Mouse (Mus musculus): ENCODE results near the gene Rragd. TPM values are rescaled to one million over a fixed set of nuclear protein-coding genes. Genes with fewer than 3 reads are reported as not detected.
"Not testable (repeated sequence)": the region's sequence is repeated elsewhere in the genome, so short reads cannot be mapped to it uniquely, and the experiment has no call there.

Gene Rragd
- polyA plus RNA-seq, 1 experiment: 14.9 TPM

DNA sequence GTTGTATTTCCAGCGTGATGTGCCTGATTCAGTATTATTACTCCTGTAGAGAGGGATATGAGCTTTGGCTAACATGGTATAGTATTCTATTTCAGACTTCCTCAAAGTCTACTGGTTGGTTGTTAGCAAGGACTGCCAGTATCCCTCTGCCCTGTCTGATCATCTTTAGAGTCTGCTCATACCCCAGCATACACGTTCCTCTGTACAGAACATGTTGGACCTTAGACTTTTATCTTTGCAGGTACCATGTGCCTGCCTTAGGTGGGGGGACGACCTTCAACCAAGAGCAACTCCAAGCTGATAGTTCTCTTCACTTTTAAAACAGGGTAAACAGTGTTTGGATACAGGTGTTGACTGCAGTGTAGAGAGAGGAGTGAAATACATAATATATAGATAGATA lies 19.2 kb downstream of the Rragd start:
- no peak overlapping the region for H3K27ac ChIP-seq (ENCODE audit: insufficient read depth, low read depth, low read length)
- H3K4me1 ChIP-seq (ENCODE audit: control insufficient read depth, insufficient read depth, insufficient read length, low read length): peaks cover 5% of the 10 kb centered on the region; the same call in 1 of the 2 replicates
- 42% methylated on average over 3 of the region's 3 CpGs for WGBS
- H3K27me3 ChIP-seq (ENCODE audit: control insufficient read depth, insufficient read depth, low read length): no peaks in the 10 kb centered on the region
- no peak for TF ChIP-seq POLR2A (IDR thresholded peaks at IDR 0.05; ENCODE audit: low read depth, low read length)
- TF ChIP-seq CTCF (IDR thresholded peaks at IDR 0.05; ENCODE audit: extremely low read depth, insufficient read length, insufficient replicate concordance, low read depth, low read length): no peak
- peaks cover 11% of the 10 kb centered on the region for H3K36me3 ChIP-seq (ENCODE audit: control insufficient read depth, insufficient read depth, low read length)
- no peak overlapping the region for H3K4me3 ChIP-seq (ENCODE audit: low read depth, low read length)

- not testable (repeated sequence) for H3K36me3 ChIP-seq (ENCODE audit: control insufficient read depth, insufficient read depth, low read length); H3K4me3 ChIP-seq (ENCODE audit: low read depth, low read length); H3K4me1 ChIP-seq (ENCODE audit: control insufficient read depth, insufficient read depth, insufficient read length, low read length); H3K27me3 ChIP-seq (ENCODE audit: control insufficient read depth, insufficient read depth, low read length)
- H3K27ac ChIP-seq (ENCODE audit: insufficient read depth, low read depth, low read length): peak overlapping the region; percentile 36; the same call in 1 of the 2 replicates
- 44% methylated on average over 10 of the region's 10 CpGs for WGBS
These were observed 23.0 kb downstream of the Rragd start for GRCm38 (mm10) chr4:33005595-33006470.

DNA sequence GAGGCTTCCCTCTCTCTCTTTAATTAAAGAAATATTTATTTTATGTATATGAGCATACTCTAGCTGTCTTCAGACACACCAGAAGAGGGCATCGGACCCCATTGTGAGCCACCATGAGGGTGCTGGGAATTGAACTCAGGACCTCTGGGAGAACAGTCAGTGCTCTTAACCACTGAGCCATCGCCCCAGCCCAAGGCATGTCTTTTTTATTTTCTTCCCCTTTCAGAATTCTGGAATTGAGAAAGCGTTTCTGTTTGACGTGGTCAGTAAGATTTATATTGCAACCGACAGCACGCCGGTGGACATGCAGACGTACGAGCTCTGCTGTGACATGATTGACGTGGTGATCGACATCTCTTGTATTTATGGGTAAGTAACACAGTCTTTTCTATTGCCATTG lies 24.0 kb downstream of the Rragd start:
- H3K27ac ChIP-seq (ENCODE audit: insufficient read depth, low read depth, low read length): peak overlapping the region; percentile 67
- H3K27me3 ChIP-seq (ENCODE audit: control insufficient read depth, insufficient read depth, low read length): no peaks in the 10 kb centered on the region
- no peak overlapping the region for H3K4me3 ChIP-seq (ENCODE audit: low read depth, low read length)
- H3K4me1 ChIP-seq (ENCODE audit: control insufficient read depth, insufficient read depth, insufficient read length, low read length): peaks cover 9% of the 10 kb centered on the region; the same call in 1 of the 2 replicates
- 84% methylated on average over 11 of the region's 11 CpGs for WGBS
- H3K36me3 ChIP-seq (ENCODE audit: control insufficient read depth, insufficient read depth, low read length): peaks cover 13% of the 10 kb centered on the region
- no peak for TF ChIP-seq POLR2A (IDR thresholded peaks at IDR 0.05; ENCODE audit: low read depth, low read length)
- TF ChIP-seq CTCF (IDR thresholded peaks at IDR 0.05; ENCODE audit: extremely low read depth, insufficient read length, insufficient replicate concordance, low read depth, low read length): no peak

DNA sequence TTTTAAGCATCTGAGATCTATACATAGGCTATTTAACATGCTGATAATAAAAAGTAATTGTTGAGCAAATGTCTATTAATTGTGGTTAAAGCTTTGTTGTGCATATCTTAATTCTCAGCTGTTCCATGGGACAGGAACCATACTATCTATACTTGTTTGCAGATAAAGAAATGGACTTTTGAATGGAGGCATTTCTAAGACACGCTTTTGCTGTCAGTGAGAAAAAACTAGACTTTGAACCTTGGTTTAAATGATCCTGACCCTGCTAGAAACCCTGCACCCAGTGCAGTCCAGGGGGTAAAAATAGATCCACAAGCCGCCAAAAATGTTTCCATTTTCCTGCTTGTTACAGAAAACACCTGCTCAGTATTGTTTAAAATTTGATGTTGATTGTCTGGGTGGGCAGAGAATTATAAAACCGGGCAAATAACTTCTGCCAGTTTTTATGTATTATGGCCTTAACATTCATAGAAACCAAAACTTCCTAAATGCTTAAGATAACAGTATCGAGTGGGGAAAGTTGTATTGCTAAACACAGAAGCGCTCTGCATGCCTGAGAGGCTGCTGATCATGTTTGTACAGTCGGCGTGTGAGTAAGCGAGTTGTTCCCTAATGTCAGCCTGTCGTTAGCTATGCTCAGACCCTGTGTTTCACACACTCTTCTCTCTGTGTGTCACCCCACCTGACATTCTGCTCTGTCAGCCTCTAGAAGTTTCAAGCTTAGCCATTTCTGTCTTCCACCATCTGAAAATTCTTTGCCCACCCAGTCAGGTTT lies 24.8 kb downstream of the Rragd start:
- Histone ChIP-seq H3K4me1 (ENCODE audit: control insufficient read depth, insufficient read depth, insufficient read length, low read length) (peaks cover 7% of the 10 kb centered on the region; the same call in 1 of the 2 replicates), H3K27me3 (ENCODE audit: control insufficient read depth, insufficient read depth, low read length) (no peaks in the 10 kb centered on the region), H3K27ac (ENCODE audit: insufficient read depth, low read depth, low read length) (peak overlapping the region; percentile 67), H3K36me3 (ENCODE audit: control insufficient read depth, insufficient read depth, low read length) (peaks cover 17% of the 10 kb centered on the region), H3K4me3 (ENCODE audit: low read depth, low read length) (no peak overlapping the region)
- TF ChIP-seq POLR2A (IDR thresholded peaks at IDR 0.05; ENCODE audit: low read depth, low read length) (no peak), CTCF (IDR thresholded peaks at IDR 0.05; ENCODE audit: extremely low read depth, insufficient read length, insufficient replicate concordance, low read depth, low read length) (no peak)
- whole genome bisulfite sequencing: 23% methylated on average over 9 of the region's 9 CpGs

GRCm38 (mm10) chr4:33010078-33010477 lies 27.2 kb downstream of the Rragd start:
- Histone ChIP-seq H3K4me1 (ENCODE audit: control insufficient read depth, insufficient read depth, insufficient read length, low read length) (peaks cover 7% of the 10 kb centered on the region; the same call in 1 of the 2 replicates), H3K27ac (ENCODE audit: insufficient read depth, low read depth, low read length) (no peak overlapping the region), H3K36me3 (ENCODE audit: control insufficient read depth, insufficient read depth, low read length) (peaks cover 28% of the 10 kb centered on the region), H3K27me3 (ENCODE audit: control insufficient read depth, insufficient read depth, low read length) (no peaks in the 10 kb centered on the region), H3K4me3 (ENCODE audit: low read depth, low read length) (no peak overlapping the region)
- WGBS: 97% methylated on average over 1 of the region's 1 CpGs
- TF ChIP-seq POLR2A (IDR thresholded peaks at IDR 0.05; ENCODE audit: low read depth, low read length) (no peak), CTCF (IDR thresholded peaks at IDR 0.05; ENCODE audit: extremely low read depth, insufficient read length, insufficient replicate concordance, low read depth, low read length) (no peak)

DNA sequence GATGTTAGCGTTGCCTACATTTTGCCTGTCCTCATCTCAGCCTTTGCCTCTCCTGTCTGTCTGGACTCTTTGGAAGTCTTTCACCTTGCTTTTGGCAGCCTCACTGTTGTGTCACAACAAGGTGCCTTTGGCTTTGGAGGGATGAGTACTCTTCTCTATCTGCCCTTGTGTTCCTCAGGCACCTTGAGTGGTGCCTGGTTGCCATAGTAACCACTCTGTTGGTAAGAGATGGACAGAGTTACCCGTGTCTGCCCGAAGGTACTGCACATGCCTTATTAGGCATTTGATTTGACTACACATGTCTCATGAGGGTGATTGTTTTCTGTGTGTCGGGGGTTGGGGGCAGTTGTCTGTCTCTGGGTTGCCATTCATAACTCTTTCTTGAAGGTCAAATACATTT lies 29.6 kb downstream of the Rragd start:
- Histone ChIP-seq H3K4me1 (ENCODE audit: control insufficient read depth, insufficient read depth, insufficient read length, low read length) (peaks cover 3% of the 10 kb centered on the region; the same call in 1 of the 2 replicates), H3K36me3 (ENCODE audit: control insufficient read depth, insufficient read depth, low read length) (peaks cover 27% of the 10 kb centered on the region), H3K27ac (ENCODE audit: insufficient read depth, low read depth, low read length) (no peak overlapping the region), H3K4me3 (ENCODE audit: low read depth, low read length) (no peak overlapping the region), H3K27me3 (ENCODE audit: control insufficient read depth, insufficient read depth, low read length) (no peaks in the 10 kb centered on the region)
- TF ChIP-seq CTCF (IDR thresholded peaks at IDR 0.05; ENCODE audit: extremely low read depth, insufficient read length, insufficient replicate concordance, low read depth, low read length) (no peak), POLR2A (IDR thresholded peaks at IDR 0.05; ENCODE audit: low read depth, low read length) (no peak)
- 82% methylated on average over 4 of the region's 4 CpGs for WGBS
